Mouse (Mus musculus): ENCODE results near the gene Gm5127.

GRCm38 (mm10) chrX:106622512-106622911 lies 39.5 kb downstream of the Gm5127 start:
- TF ChIP-seq CTCF (IDR thresholded peaks at IDR 0.05; ENCODE audit: low read depth, low read length) (no peak), GATA1 (IDR thresholded peaks at IDR 0.05; ENCODE audit: borderline replicate concordance, low read length) (no peak), POLR2AphosphoS5 (IDR thresholded peaks at IDR 0.05; ENCODE audit: insufficient replicate concordance, low read depth, low read length) (no peak)

Data from G1E (cell line).